Mouse (Mus musculus) forebrain, embryonic 13.5 days (tissue): ENCODE data around the gene Cldn5. TPM values are rescaled to one million over a fixed set of nuclear protein-coding genes. Genes with fewer than 3 reads are reported as not detected.
A peak's percentile ranks its signal among the peaks of the same experiment; 100 is the strongest.

Experiments used
- ATAC-seq: fragments of 200-750 bp; cut with Nextera tagmentation; 2 replicates; pipeline ENCODE4 v1.8.0; 2017
- H3K27ac ChIP-seq: fragments of 300-500 bp; sonication (generic); 2 replicates; pipeline ENCODE4 v1.5.1; 2015; ENCODE audit warnings: inconsistent platforms, mild to moderate bottlenecking, moderate library complexity
- H3K27me3 ChIP-seq: fragments of 300-500 bp; sonication (generic); 2 replicates; pipeline ENCODE4 v1.6.1; 2015; ENCODE audit warnings: mild to moderate bottlenecking, inconsistent platforms
- H3K36me3 ChIP-seq: fragments of 300-500 bp; sonication (generic); 2 replicates; pipeline ENCODE4 v1.6.1; 2015; ENCODE audit warnings: mild to moderate bottlenecking, inconsistent platforms; ENCODE audit not compliant: poor library complexity, severe bottlenecking
- H3K4me1 ChIP-seq: fragments of 300-500 bp; sonication (generic); 2 replicates; pipeline ENCODE4 v1.6.1; 2015; ENCODE audit warnings: inconsistent platforms
- H3K4me2 ChIP-seq: fragments of 300-500 bp; sonication (generic); 2 replicates; pipeline ENCODE4 v1.6.1; 2015; ENCODE audit warnings: inconsistent platforms, mild to moderate bottlenecking, moderate library complexity
- H3K4me3 ChIP-seq: fragments of 300-500 bp; sonication (generic); 2 replicates; pipeline ENCODE4 v1.5.1; 2015; ENCODE audit warnings: mild to moderate bottlenecking, inconsistent platforms
- H3K9ac ChIP-seq: fragments of 300-500 bp; sonication (generic); 2 replicates; pipeline ENCODE4 v1.6.1; 2015; ENCODE audit warnings: mild to moderate bottlenecking, inconsistent platforms
- H3K9me3 ChIP-seq: fragments of 300-500 bp; sonication (generic); replicated peaks from 2 replicates; pipeline ENCODE4 v1.6.1; 2016; ENCODE audit warnings: inconsistent platforms
- WGBS: fragments of 180-500 bp; shearing (Covaris S2); methylation state at CpG from one replicate; pipeline ENCODE4 v1.1.7; 2015; 5-methylcytosine and 5-hydroxymethylcytosine counted together
- polyA plus RNA-seq: library from polyadenylated mRNA; unstranded; fragments of >200 nt; fragmentation: Nextera tagmentation; extraction: Ambion mirVana; gene quantifications from 2 replicates; pipeline ENCODE4 v1.2.1, GENCODE M21; 2015

The Cldn5 gene
- polyA plus RNA-seq, 1 experiment from 2014 or later: 53.2 TPM

- WGBS: 83% methylated on average over 4 of the region's 4 CpGs
- no peaks in the 10 kb centered on the region for H3K4me1 ChIP-seq
- no peak overlapping the region for H3K9ac ChIP-seq
- H3K9me3 ChIP-seq: no peaks in the 10 kb centered on the region
- H3K36me3 ChIP-seq: no peaks in the 10 kb centered on the region
- no peak overlapping the region for H3K4me2 ChIP-seq
- no peaks in the 10 kb centered on the region for H3K27me3 ChIP-seq
- ATAC-seq: no peak
- no peak overlapping the region for H3K27ac ChIP-seq
- no peak overlapping the region for H3K4me3 ChIP-seq
Measured at GRCm38 (mm10) chr16:18766390-18766789, 10.3 kb upstream of the Cldn5 start.

- no peak for ATAC-seq
- H3K4me3 ChIP-seq: no peak overlapping the region
- no peak overlapping the region for H3K27ac ChIP-seq
- WGBS: 31% methylated on average over 1 of the region's 1 CpGs
- no peak overlapping the region for H3K9ac ChIP-seq
- peaks cover 5% of the 10 kb centered on the region for H3K27me3 ChIP-seq
- no peak overlapping the region for H3K4me2 ChIP-seq
- no peaks in the 10 kb centered on the region for H3K36me3 ChIP-seq
- no peaks in the 10 kb centered on the region for H3K4me1 ChIP-seq
- no peaks in the 10 kb centered on the region for H3K9me3 ChIP-seq
Measured at GRCm38 (mm10) chr16:18769501-18769900, 7.1 kb upstream of the Cldn5 start.

- Histone ChIP-seq H3K27ac (no peak overlapping the region), H3K9me3 (no peaks in the 10 kb centered on the region), H3K9ac (no peak overlapping the region), H3K36me3 (no peaks in the 10 kb centered on the region), H3K4me3 (no peak overlapping the region), H3K4me1 (peaks cover 10% of the 10 kb centered on the region), H3K4me2 (no peak overlapping the region), H3K27me3 (peaks cover 49% of the 10 kb centered on the region)
- no peak for ATAC-seq
- WGBS: 30% methylated on average over 2 of the region's 2 CpGs
Measured at GRCm38 (mm10) chr16:18773936-18774335, 2.7 kb upstream of the Cldn5 start.

DNA sequence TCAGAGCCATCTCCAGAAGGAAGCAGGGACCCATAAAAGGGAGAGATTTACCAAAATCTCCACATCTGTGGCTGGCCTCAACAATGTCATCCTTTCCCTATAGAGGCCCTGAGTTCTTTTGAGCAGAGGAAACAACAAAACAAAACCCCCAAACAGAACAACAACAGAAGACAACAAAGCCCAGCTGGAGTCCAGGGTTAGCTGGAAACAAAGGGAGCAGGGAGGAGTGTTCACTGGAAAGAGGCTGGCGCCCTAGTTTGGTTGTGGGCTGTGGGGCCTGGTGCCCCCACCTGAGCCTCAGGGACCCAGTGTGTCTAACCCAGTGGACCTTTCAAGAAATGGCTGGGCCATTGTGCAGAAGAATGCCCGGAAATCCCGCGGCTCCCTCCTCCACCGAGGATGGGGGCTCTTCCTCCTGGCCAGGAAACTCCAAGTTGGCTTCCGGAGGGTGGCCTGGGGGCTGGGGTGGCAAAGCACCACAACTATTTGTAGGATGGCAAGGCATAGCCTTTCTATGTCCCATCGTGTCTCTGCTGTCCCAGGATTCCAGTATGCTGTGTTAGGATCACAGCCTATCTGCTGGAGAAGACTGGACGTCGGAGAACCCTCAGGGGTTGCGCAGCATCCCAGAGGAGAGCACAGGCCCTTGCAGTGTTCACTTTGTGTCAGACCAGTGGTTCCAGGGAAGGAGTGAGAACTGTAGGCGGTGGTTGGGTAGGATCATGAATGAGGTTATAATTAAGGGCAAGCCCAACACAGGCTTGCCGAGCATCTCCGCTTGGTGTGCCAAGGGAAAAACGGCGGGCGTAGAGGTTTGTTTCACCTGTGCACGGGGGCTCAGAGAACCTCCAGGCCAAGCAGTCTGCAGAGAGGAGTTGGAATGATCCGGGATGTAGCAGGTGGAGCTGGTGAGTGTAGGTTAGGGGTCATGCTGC is 759 bp upstream of the Cldn5 start:
- WGBS: 20% methylated on average over 18 of the region's 18 CpGs
- H3K27me3 ChIP-seq: peaks cover 55% of the 10 kb centered on the region
- 0 out of 2 replicates have a peak overlapping the region, but pooled peaks have one; percentile 39 for H3K4me3 ChIP-seq

DNA sequence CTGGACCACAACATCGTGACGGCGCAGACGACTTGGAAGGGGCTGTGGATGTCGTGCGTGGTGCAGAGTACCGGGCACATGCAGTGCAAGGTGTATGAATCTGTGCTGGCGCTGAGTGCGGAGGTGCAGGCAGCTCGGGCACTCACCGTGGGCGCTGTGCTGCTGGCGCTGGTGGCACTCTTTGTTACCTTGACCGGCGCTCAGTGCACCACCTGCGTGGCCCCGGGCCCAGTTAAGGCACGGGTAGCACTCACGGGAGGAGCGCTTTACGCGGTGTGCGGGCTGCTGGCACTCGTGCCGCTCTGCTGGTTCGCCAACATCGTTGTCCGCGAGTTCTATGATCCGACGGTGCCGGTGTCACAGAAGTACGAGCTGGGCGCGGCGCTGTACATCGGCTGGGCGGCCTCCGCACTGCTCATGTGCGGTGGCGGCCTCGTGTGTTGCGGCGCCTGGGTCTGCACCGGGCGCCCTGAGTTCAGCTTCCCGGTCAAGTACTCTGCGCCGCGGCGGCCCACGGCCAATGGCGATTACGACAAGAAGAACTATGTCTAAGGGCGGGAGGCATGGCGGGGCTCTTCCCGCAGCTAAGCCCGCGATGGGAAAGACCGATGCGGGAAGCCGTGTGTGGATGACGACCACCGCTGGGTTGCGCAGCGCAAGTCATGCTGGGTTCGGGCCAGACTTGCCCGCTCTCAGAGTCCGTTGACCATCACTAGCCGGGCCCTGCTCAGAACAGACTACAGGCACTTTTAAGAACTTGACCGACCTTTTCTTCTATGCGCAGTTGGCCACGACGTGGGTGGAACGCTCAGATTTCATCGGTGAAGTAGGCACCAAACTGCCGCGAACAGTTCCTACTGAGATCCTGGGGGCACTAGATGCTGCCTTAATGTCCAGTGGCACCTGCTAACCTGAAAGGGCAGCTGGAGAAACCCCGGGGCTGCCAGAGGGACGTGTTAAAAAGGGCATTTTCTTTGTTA is 744 bp downstream of the Cldn5 start:
- 3% methylated on average over 80 of the region's 80 CpGs for WGBS
- Histone ChIP-seq H3K36me3 (peaks cover 26% of the 10 kb centered on the region), H3K4me2 (peak overlapping the region; percentile 64), H3K4me3 (peak overlapping the region; percentile 39), H3K4me1 (peaks cover 10% of the 10 kb centered on the region), H3K27me3 (peaks cover 55% of the 10 kb centered on the region), H3K9ac (peak overlapping the region; percentile 57; the same call in 1 of the 2 replicates), H3K27ac (no peak overlapping the region), H3K9me3 (no peaks in the 10 kb centered on the region)
- peak; percentile 56 for ATAC-seq

More for the DNA sequence above, 759 bp upstream of the Cldn5 start:
- Histone ChIP-seq H3K9me3 (no peaks in the 10 kb centered on the region), H3K27ac (no peak overlapping the region), H3K4me1 (peaks cover 10% of the 10 kb centered on the region), H3K9ac (no peak overlapping the region), H3K4me2 (peak overlapping the region; percentile 64), H3K36me3 (peaks cover 11% of the 10 kb centered on the region; the same call in 1 of the 2 replicates)
- no peak for ATAC-seq

DNA sequence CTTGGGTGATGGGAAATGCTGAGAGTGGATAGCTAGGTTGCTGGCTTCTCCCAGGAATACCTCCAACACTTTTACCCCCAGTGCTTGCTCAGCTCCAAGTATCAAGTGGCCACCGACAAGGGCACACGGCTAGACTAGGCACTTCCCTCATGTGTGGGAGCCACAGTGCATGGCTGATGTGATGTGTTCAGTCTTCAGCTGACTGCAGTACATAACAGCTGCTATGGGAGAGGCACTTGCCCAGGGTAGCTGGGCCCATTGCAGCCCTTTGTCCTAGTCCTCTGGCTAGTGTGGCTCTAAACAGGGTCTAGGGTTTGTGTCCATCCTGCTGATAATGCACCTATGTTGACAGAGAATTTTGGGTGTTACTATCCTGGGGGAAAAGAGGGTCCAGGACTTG is 1.8 kb downstream of the Cldn5 start:
- ATAC-seq: no peak
- H3K4me3 ChIP-seq: peak overlapping the region; percentile 39
- no peak overlapping the region for H3K9ac ChIP-seq
- no peak overlapping the region for H3K4me2 ChIP-seq
- 51% methylated on average over 2 of the region's 2 CpGs for WGBS
- H3K27me3 ChIP-seq: peaks cover 55% of the 10 kb centered on the region
- peaks cover 10% of the 10 kb centered on the region for H3K4me1 ChIP-seq
- H3K9me3 ChIP-seq: no peaks in the 10 kb centered on the region
- peaks cover 33% of the 10 kb centered on the region for H3K36me3 ChIP-seq
- H3K27ac ChIP-seq: no peak overlapping the region

DNA sequence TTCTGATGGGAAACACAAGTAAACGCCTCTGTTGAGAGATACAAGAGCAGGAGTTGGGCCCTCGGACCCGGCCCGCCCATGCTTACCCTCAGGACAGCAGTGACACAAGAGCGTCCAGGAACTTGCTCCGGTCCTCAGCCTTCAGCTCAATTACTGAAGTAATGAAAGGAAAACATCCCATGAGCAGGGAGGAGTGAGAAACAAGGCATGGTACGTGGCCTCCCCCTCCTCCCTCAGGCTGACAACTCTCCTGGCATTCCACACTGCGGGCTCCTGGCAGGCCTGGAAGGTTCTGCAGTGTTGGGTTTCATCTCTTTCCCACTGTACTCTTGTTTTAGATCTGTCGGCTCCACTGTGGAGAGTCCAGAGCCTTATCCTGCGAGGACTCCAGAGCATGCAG is 5.2 kb downstream of the Cldn5 start:
- H3K9me3 ChIP-seq: no peaks in the 10 kb centered on the region
- H3K36me3 ChIP-seq: peaks cover 65% of the 10 kb centered on the region
- ATAC-seq: no peak
- no peak overlapping the region for H3K27ac ChIP-seq
- H3K4me1 ChIP-seq: peaks cover 10% of the 10 kb centered on the region
- no peak overlapping the region for H3K4me2 ChIP-seq
- WGBS: 89% methylated on average over 10 of the region's 10 CpGs
- peaks cover 27% of the 10 kb centered on the region for H3K27me3 ChIP-seq
- H3K4me3 ChIP-seq: no peak overlapping the region
- no peak overlapping the region for H3K9ac ChIP-seq

- peaks cover 82% of the 10 kb centered on the region for H3K36me3 ChIP-seq
- no peaks in the 10 kb centered on the region for H3K4me1 ChIP-seq
- WGBS: 86% methylated on average over 7 of the region's 7 CpGs
- H3K27me3 ChIP-seq: no peaks in the 10 kb centered on the region
- H3K4me3 ChIP-seq: no peak overlapping the region
- H3K9ac ChIP-seq: no peak overlapping the region
- no peak for ATAC-seq
- no peak overlapping the region for H3K4me2 ChIP-seq
- no peak overlapping the region for H3K27ac ChIP-seq
- no peaks in the 10 kb centered on the region for H3K9me3 ChIP-seq
Measured at GRCm38 (mm10) chr16:18785025-18785424, 8.4 kb downstream of the Cldn5 start.

GRCm38 (mm10) chr16:18785485-18785884 is 8.8 kb downstream of the Cldn5 start:
- no peak overlapping the region for H3K4me3 ChIP-seq
- H3K27me3 ChIP-seq: no peaks in the 10 kb centered on the region
- no peak overlapping the region for H3K4me2 ChIP-seq
- H3K4me1 ChIP-seq: no peaks in the 10 kb centered on the region
- ATAC-seq: no peak
- WGBS: 71% methylated on average over 1 of the region's 1 CpGs
- peaks cover 84% of the 10 kb centered on the region for H3K36me3 ChIP-seq
- no peak overlapping the region for H3K27ac ChIP-seq
- no peaks in the 10 kb centered on the region for H3K9me3 ChIP-seq
- no peak overlapping the region for H3K9ac ChIP-seq

GRCm38 (mm10) chr16:18786652-18787051 is 10.0 kb downstream of the Cldn5 start:
- H3K27me3 ChIP-seq: no peaks in the 10 kb centered on the region
- WGBS: 95% methylated on average over 10 of the region's 10 CpGs
- H3K4me1 ChIP-seq: no peaks in the 10 kb centered on the region
- no peak overlapping the region for H3K9ac ChIP-seq
- H3K9me3 ChIP-seq: no peaks in the 10 kb centered on the region
- H3K36me3 ChIP-seq: peaks cover 84% of the 10 kb centered on the region
- no peak overlapping the region for H3K4me2 ChIP-seq
- H3K27ac ChIP-seq: no peak overlapping the region
- no peak for ATAC-seq
- no peak overlapping the region for H3K4me3 ChIP-seq

GRCm38 (mm10) chr16:18788627-18789406 is 12.2 kb downstream of the Cldn5 start:
- no peaks in the 10 kb centered on the region for H3K4me1 ChIP-seq
- no peaks in the 10 kb centered on the region for H3K9me3 ChIP-seq
- no peak for ATAC-seq
- 89% methylated on average over 10 of the region's 10 CpGs for WGBS
- H3K9ac ChIP-seq: no peak overlapping the region
- peaks cover 86% of the 10 kb centered on the region for H3K36me3 ChIP-seq
- no peak overlapping the region for H3K27ac ChIP-seq
- no peak overlapping the region for H3K4me3 ChIP-seq
- no peaks in the 10 kb centered on the region for H3K27me3 ChIP-seq
- H3K4me2 ChIP-seq: no peak overlapping the region
